Mouse (Mus musculus) midbrain, embryonic 12.5 days (tissue): ENCODE measurements around the gene Cnmd. TPM values are rescaled to one million over a fixed set of nuclear protein-coding genes. Genes with fewer than 3 reads are reported as not detected.

Experiments used
- ATAC-seq: fragments of 200-750 bp; cut with Nextera tagmentation; 2 replicates; pipeline ENCODE4 v1.8.0; 2017; ENCODE audit warnings: low read depth, moderate TSS enrichment, moderate library complexity; ENCODE audit not compliant: low FRiP score
- H3K27ac ChIP-seq: fragments of 300-500 bp; sonication (generic); replicated peaks from 2 replicates; pipeline ENCODE4 v1.5.1; 2016; ENCODE audit warnings: mild to moderate bottlenecking
- H3K27me3 ChIP-seq: fragments of 300-500 bp; sonication (generic); 2 replicates; pipeline ENCODE4 v1.6.1; 2016; ENCODE audit warnings: mild to moderate bottlenecking
- H3K36me3 ChIP-seq: fragments of 300-500 bp; sonication (generic); 2 replicates; pipeline ENCODE4 v1.6.1; 2016
- H3K4me1 ChIP-seq: fragments of 300-500 bp; sonication (generic); 2 replicates; pipeline ENCODE4 v1.6.1; 2016
- H3K4me2 ChIP-seq: fragments of 300-500 bp; sonication (generic); replicated peaks from 2 replicates; pipeline ENCODE4 v1.6.1; 2016; ENCODE audit warnings: mild to moderate bottlenecking, moderate library complexity
- H3K4me3 ChIP-seq: fragments of 300-500 bp; sonication (generic); 2 replicates; pipeline ENCODE4 v1.5.1; 2016; ENCODE audit warnings: mild to moderate bottlenecking
- H3K9ac ChIP-seq: fragments of 300-500 bp; sonication (generic); replicated peaks from 2 replicates; pipeline ENCODE4 v1.6.1; 2016; ENCODE audit warnings: mild to moderate bottlenecking, moderate library complexity
- H3K9me3 ChIP-seq: fragments of 300-500 bp; sonication (generic); 2 replicates; pipeline ENCODE4 v1.6.1; 2016; ENCODE audit warnings: mild to moderate bottlenecking
- WGBS: fragments of 180-500 bp; shearing (Covaris S2); methylation state at CpG from one replicate; pipeline ENCODE4 v1.1.7; 2016; 5-methylcytosine and 5-hydroxymethylcytosine counted together
- polyA plus RNA-seq: library from polyadenylated mRNA; unstranded; fragments of >200 nt; fragmentation: Nextera tagmentation; extraction: Ambion mirVana; gene quantifications from 2 replicates; pipeline ENCODE4 v1.2.1, GENCODE M21; 2016

Cnmd gene
- polyA plus RNA-seq, 1 experiment from 2014 or later, result 20.6 TPM

DNA sequence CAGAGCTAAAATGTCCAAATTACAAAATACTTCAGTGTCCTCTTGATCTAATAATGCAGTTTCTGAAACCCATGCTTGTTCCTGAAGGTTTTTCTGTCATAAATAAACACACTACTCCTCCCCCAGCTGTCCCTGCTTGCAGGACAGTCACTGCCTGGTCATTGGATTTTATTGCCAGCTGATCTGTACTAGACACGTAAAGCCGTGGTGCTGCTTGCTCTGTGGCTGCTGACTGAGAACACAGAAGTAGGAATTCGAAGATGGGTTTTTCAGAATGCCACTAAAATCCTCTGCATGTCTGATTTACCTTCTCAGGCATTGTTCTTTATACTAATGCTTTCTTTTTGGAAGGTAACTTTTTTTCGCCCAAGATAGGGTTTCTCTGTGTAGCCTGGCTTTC lies 25.2 kb downstream of the Cnmd start:
- no peak for ATAC-seq
- Histone ChIP-seq H3K4me2 (no peak overlapping the region), H3K4me1 (no peaks in the 10 kb centered on the region), H3K27ac (no peak overlapping the region), H3K36me3 (0 out of 2 replicates have a peak, but pooled peaks cover 4% of the 10 kb centered on the region), H3K9ac (no peak overlapping the region), H3K27me3 (no peaks in the 10 kb centered on the region), H3K9me3 (no peaks in the 10 kb centered on the region), H3K4me3 (no peak overlapping the region)
- WGBS, result 80% methylated on average over 4 of the region's 4 CpGs

DNA sequence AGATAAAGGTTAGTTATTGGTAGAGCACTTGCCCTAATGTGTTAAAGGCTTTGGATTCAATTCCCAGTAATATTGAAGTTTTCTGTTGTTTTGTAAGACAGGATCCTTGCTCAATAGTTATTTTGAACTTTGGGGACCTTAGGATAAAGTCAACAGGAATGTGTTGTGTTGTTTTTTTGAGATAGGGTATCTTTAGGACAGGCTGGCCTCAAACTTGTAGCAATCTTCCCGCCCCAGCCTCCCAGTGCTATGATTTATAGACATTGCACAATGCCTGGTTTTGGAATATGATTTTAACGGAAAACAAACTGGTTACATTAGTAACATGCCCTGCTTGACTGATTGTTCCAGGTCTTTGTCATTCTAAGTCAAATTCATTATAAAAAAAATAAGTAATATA lies 28.8 kb downstream of the Cnmd start:
- no peak overlapping the region for H3K27ac ChIP-seq
- H3K4me2 ChIP-seq, result no peak overlapping the region
- H3K9ac ChIP-seq, result no peak overlapping the region
- no peaks in the 10 kb centered on the region for H3K27me3 ChIP-seq
- 90% methylated on average over 2 of the region's 2 CpGs for WGBS
- H3K9me3 ChIP-seq, result no peaks in the 10 kb centered on the region
- H3K36me3 ChIP-seq, result peaks cover 23% of the 10 kb centered on the region
- H3K4me1 ChIP-seq, result no peaks in the 10 kb centered on the region
- no peak for ATAC-seq
- no peak overlapping the region for H3K4me3 ChIP-seq

DNA sequence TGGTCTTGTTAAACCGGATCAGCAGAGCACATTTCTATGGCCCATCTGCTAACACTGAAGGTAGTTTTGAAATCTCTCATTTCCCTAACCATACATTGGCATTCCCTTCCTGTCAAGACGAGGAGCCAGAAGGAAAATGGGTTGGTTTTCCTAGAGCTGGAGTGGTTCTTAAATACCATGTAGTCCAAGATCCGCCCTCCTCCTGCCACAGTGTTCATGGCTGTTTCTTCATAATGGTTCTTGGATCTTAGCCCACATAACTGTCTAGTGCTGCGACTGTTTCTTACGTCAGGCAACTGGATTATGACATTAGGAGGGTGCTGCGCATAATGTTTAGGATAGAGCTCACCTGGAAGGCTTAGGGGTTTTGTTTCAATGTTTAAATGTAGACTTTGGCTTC lies 29.6 kb downstream of the Cnmd start:
- no peaks in the 10 kb centered on the region for H3K27me3 ChIP-seq
- H3K36me3 ChIP-seq, result peaks cover 27% of the 10 kb centered on the region
- WGBS, result 95% methylated on average over 6 of the region's 6 CpGs
- H3K4me2 ChIP-seq, result no peak overlapping the region
- H3K9ac ChIP-seq, result no peak overlapping the region
- H3K27ac ChIP-seq, result no peak overlapping the region
- no peaks in the 10 kb centered on the region for H3K9me3 ChIP-seq
- ATAC-seq, result no peak
- H3K4me3 ChIP-seq, result no peak overlapping the region
- H3K4me1 ChIP-seq, result no peaks in the 10 kb centered on the region

DNA sequence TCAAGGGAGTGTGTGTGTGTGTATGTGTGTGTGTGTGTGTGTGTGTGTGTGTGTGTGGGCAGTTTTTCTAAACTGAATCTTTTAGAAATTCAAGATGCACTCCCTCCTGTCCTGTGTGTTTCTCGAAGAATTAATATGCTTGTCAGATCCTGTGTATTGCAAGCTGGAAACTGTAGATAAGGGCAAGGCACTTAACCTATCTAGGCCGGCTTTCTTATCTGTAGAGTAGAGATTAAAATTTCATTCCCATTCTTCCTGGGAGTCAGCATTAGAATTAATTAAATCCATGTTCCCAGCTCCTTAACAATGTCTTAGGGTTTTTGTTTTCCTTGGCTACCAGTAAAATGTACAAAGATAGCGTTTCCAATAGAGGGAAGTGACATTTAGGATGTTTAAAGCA lies 40.8 kb downstream of the Cnmd start:
- Histone ChIP-seq H3K4me1 (no peaks in the 10 kb centered on the region), H3K9me3 (no peaks in the 10 kb centered on the region), H3K27me3 (no peaks in the 10 kb centered on the region), H3K9ac (no peak overlapping the region), H3K4me3 (no peak overlapping the region), H3K27ac (no peak overlapping the region), H3K36me3 (peaks cover 61% of the 10 kb centered on the region), H3K4me2 (no peak overlapping the region)
- WGBS, result 85% methylated on average over 3 of the region's 3 CpGs
- ATAC-seq, result no peak

DNA sequence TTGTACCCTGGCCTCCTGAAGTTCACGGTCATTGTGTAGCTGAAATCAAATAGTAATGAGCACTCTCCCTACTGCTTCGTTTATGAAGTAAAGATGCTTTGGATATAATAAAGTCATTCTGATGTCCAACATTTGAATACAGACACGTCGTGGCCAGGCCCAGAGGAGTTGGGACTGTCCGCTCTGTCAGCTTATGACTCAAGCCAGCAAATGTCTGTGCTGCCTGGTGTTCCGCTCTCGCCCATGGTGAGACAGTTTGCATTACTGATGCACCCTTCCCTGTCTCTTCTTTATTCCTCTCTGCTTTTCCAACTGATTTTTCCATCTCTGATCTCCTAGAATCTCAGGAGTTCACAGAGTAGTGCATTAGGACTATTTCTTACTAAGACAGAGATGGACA lies 42.2 kb downstream of the Cnmd start:
- Histone ChIP-seq H3K9ac (no peak overlapping the region), H3K4me1 (no peaks in the 10 kb centered on the region), H3K27ac (no peak overlapping the region), H3K4me2 (no peak overlapping the region), H3K27me3 (no peaks in the 10 kb centered on the region), H3K4me3 (no peak overlapping the region), H3K36me3 (peaks cover 54% of the 10 kb centered on the region), H3K9me3 (no peaks in the 10 kb centered on the region)
- no peak for ATAC-seq
- WGBS, result 93% methylated on average over 7 of the region's 7 CpGs

DNA sequence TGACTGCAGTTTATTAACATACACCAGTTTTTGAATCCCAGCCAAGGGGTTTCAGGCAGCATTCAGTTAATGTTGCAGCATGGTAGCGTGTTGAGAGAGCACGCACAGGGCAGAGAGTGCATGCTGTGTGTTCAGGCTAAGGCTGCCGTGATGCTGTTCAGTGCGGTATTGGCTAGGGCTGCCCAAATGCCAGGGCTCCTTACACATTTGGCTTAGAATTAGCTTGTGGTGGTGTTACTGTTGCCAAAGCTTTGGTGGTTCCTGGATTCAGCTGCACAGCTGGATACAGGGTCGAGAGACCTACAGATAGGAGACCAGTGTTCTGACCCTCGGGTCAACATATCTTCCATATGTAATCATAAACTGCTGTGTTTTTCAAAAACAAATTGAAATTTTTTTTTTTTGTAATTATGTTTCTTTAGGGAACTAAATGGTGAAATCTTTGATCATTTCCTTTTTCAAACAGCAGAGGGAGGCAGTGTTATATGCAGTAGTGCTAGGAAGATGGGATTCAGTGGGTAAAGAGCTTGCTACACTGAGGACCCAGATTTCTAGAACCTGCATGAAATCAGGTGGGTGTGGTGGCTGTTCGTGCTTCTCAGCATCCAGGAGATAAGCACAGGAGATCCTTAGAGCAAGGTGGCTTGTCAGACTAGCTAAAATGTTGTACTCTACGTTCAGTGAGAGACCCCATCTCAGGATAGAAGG lies 44.7 kb downstream of the Cnmd start:
- no peaks in the 10 kb centered on the region for H3K9me3 ChIP-seq
- no peak overlapping the region for H3K27ac ChIP-seq
- H3K4me3 ChIP-seq, result no peak overlapping the region
- peaks cover 58% of the 10 kb centered on the region for H3K36me3 ChIP-seq
- WGBS, result 87% methylated on average over 8 of the region's 8 CpGs
- no peak overlapping the region for H3K9ac ChIP-seq
- H3K27me3 ChIP-seq, result no peaks in the 10 kb centered on the region
- ATAC-seq, result no peak
- H3K4me2 ChIP-seq, result no peak overlapping the region
- H3K4me1 ChIP-seq, result no peaks in the 10 kb centered on the region

DNA sequence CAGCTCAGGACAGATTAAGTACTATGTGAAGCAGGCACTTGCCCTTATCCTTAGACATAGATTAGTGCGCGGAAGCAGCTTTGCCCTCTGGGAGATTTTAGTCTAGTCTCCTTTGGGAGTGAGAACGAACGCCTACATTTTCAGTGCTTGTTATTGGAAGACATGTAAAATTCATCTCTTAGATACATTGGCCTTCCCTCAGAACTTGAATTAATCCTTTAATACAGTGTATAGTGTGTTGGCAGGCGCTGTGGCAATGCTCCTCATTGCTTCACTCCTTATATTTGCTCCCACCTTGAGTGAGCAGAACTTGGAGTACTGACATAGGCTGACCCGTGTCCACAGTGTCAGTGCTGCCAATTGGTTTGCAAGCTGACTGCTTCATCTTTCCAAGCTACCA lies 53.7 kb downstream of the Cnmd start:
- Histone ChIP-seq H3K4me2 (no peak overlapping the region), H3K4me1 (no peaks in the 10 kb centered on the region), H3K9ac (no peak overlapping the region), H3K4me3 (no peak overlapping the region), H3K9me3 (no peaks in the 10 kb centered on the region), H3K27me3 (no peaks in the 10 kb centered on the region), H3K36me3 (peaks cover 81% of the 10 kb centered on the region), H3K27ac (no peak overlapping the region)
- ATAC-seq, result no peak
- 94% methylated on average over 6 of the region's 6 CpGs for WGBS

DNA sequence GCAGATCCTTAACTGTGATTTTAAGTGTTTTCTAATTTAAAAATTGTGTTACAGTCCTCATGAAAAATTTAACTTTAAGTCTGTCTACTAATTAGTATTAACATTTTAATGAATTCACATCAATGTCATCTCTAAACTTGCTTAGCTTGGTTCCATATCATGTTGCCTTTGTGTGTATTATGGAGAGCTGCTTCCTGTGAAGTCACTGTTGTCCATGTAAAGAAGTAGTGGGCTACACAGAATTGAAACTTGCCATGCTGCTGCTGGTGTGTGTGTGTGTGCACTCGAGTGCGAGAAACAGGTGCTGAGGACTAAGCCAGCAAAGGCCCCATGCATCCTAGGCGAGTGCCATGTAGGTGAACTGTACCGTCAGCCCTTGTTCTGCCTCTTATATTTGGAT lies 54.6 kb downstream of the Cnmd start:
- Histone ChIP-seq H3K4me1 (no peaks in the 10 kb centered on the region), H3K4me2 (no peak overlapping the region), H3K4me3 (no peak overlapping the region), H3K9me3 (no peaks in the 10 kb centered on the region), H3K27me3 (no peaks in the 10 kb centered on the region), H3K36me3 (peaks cover 79% of the 10 kb centered on the region), H3K9ac (no peak overlapping the region), H3K27ac (no peak overlapping the region)
- WGBS, result 95% methylated on average over 4 of the region's 4 CpGs
- no peak for ATAC-seq

DNA sequence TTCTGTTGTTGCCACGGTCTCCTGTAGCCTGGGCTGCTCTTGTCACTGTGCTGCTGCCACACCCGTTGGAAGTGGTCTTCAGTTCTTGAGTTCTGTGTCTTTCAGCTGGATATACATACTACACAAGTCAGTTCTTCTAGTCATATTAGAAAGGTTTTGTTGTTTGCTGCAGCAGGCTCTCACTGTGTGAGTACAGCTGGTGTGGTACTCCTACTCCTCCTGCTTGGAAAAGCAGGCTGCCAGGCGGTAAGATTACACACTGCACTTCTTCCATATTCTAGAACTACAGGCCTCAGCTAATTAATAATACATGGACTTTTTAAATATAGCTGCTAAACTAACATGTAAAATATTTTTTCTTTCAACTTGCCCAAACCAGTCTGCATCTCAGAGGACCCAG lies 55.1 kb downstream of the Cnmd start:
- H3K4me3 ChIP-seq, result no peak overlapping the region
- H3K27me3 ChIP-seq, result no peaks in the 10 kb centered on the region
- H3K9ac ChIP-seq, result no peak overlapping the region
- H3K4me2 ChIP-seq, result no peak overlapping the region
- no peak for ATAC-seq
- H3K27ac ChIP-seq, result no peak overlapping the region
- WGBS, result 96% methylated on average over 3 of the region's 3 CpGs
- peaks cover 78% of the 10 kb centered on the region for H3K36me3 ChIP-seq
- H3K4me1 ChIP-seq, result no peaks in the 10 kb centered on the region
- no peaks in the 10 kb centered on the region for H3K9me3 ChIP-seq

DNA sequence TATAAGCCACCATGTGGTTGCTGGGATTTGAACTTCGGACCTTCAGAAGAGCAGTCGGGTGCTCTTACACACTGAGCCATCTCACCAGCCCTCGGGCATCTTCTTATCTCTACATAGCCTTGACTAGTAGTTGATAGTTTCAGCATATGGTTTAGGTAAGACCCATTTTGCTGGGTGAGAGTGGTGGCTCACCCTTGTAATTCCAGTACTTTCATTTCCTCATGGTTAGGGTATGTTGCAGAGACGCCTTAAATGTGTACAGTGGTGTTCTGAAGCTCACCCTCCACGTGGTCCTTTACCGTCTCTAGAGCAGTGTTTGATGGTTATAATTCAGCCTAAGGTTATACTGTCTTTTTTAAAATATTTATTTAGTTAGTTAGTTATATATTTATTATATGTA lies 55.6 kb downstream of the Cnmd start:
- ATAC-seq, result no peak
- no peaks in the 10 kb centered on the region for H3K9me3 ChIP-seq
- H3K4me2 ChIP-seq, result no peak overlapping the region
- H3K4me3 ChIP-seq, result no peak overlapping the region
- no peak overlapping the region for H3K27ac ChIP-seq
- no peaks in the 10 kb centered on the region for H3K4me1 ChIP-seq
- H3K9ac ChIP-seq, result no peak overlapping the region
- H3K36me3 ChIP-seq, result peaks cover 79% of the 10 kb centered on the region
- 93% methylated on average over 6 of the region's 6 CpGs for WGBS
- H3K27me3 ChIP-seq, result no peaks in the 10 kb centered on the region

DNA sequence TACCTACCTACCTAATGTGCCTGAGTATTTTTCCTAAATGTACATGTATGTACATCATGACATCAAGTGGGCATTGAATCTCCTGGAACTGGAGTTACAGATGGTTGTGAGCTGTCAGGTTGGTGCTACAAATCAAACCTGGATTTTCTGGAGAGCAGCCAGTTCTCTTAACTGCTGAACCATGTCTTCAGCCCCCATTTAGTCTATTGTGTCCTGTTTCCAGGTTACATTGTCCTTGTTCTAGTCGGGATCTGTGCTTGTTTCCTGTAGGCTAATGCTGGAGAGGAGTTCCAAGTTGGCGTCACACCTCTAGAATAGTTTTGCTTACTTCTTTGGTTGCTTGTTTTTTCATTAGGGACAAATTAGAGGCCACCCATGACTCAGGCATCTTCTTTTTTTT lies 56.1 kb downstream of the Cnmd start:
- no peak overlapping the region for H3K4me3 ChIP-seq
- no peak overlapping the region for H3K27ac ChIP-seq
- H3K4me2 ChIP-seq, result no peak overlapping the region
- no peak overlapping the region for H3K9ac ChIP-seq
- no peaks in the 10 kb centered on the region for H3K27me3 ChIP-seq
- no peaks in the 10 kb centered on the region for H3K4me1 ChIP-seq
- H3K9me3 ChIP-seq, result no peaks in the 10 kb centered on the region
- no peak for ATAC-seq
- peaks cover 79% of the 10 kb centered on the region for H3K36me3 ChIP-seq
- 80% methylated on average over 2 of the region's 2 CpGs for WGBS

DNA sequence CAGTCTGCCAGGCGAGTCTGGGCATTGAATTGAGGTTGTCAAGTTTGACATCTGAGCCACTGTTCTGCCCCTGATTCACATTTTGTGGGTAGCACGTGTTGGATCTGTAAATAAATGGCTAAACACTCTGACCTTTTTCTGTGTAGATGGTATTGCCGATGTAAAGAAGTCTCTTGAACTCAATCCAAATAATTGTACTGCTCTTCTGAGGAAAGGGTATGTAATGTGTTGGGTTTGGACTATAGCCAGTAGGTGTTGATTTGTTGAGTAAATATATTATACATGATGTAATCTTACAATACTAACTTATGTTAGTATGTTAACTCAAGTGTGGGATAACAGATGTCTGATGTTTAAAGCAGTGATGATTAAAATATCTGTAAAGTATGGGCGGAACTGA lies 65.4 kb downstream of the Cnmd start:
- H3K4me3 ChIP-seq, result no peak overlapping the region
- H3K9me3 ChIP-seq, result no peaks in the 10 kb centered on the region
- ATAC-seq, result no peak
- no peaks in the 10 kb centered on the region; the same call in 1 of the 2 replicates for H3K4me1 ChIP-seq
- H3K36me3 ChIP-seq, result peaks cover 53% of the 10 kb centered on the region
- no peak overlapping the region for H3K27ac ChIP-seq
- no peak overlapping the region for H3K4me2 ChIP-seq
- 89% methylated on average over 4 of the region's 4 CpGs for WGBS
- H3K9ac ChIP-seq, result no peak overlapping the region
- no peaks in the 10 kb centered on the region for H3K27me3 ChIP-seq

DNA sequence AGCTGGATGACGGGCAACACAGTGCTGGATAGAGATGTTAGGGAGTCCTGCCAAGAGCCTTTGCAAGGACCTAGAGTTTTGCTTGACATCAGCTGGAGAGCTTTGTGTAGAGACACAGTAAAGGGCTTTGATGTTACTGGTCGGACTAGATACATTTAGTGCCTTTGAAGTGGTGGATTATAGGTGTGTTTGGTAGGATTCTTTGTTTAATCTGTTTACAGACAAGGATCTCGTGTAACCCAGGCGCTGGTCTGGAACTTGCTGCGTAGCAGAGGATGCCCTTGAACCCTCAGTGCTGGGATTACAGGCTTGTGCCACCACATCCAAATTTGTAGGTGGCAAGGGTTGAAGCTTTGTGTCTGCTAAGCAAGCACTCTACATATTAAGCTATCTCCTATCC lies 67.9 kb downstream of the Cnmd start:
- Histone ChIP-seq H3K36me3 (peaks cover 27% of the 10 kb centered on the region), H3K27ac (no peak overlapping the region), H3K9me3 (no peaks in the 10 kb centered on the region), H3K27me3 (no peaks in the 10 kb centered on the region), H3K4me2 (no peak overlapping the region), H3K4me1 (peaks cover 10% of the 10 kb centered on the region), H3K4me3 (no peak overlapping the region), H3K9ac (no peak overlapping the region)
- 86% methylated on average over 5 of the region's 5 CpGs for WGBS
- no peak for ATAC-seq
